ENCODE assay signal across 8 mouse cellular contexts in the genomic region with DNA sequence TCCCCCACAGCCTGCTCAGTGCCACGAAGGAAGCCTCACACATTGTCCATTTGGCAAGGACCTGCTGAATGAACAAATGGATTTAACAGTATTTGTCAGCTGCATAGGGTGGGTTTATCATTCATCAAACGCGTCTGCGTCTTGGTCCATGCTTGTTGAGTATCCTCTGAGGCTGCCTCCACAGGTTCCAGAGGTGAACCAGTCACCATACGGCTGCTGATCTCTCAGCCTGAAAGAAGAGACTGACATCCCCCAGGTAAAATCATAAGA. TPM values are rescaled to one million over a fixed set of nuclear protein-coding genes. Genes with fewer than 3 reads are reported as not detected.
DNase-seq lines count a peak whose midpoint lies in the region; ATAC-seq lines count a peak whose summit lies in the region.
"Had no signal": no experiment of that assay in that cellular context is flagged by ENCODE, and none has a peak within 500 bp of the region (broad histone marks: within the 10 kb centered on the region; RNA-seq: fewer than 3 reads in every experiment).

No protein-coding gene starts in this region.

- H3K9me3 ChIP-seq in lung, embryonic 15.5 days, result no peaks in the 10 kb centered on the region
- H3K9me3 ChIP-seq in forebrain, embryonic 16.5 days (ENCODE audit: control insufficient read depth, low read length), result no peaks in the 10 kb centered on the region
- no peaks in the 10 kb centered on the region for H3K9me3 ChIP-seq in limb, embryonic 15.5 days
- H3K9me3 ChIP-seq in stomach, embryonic 15.5 days, result no peaks in the 10 kb centered on the region

- H3K9ac ChIP-seq in lung, embryonic 15.5 days, result no peak overlapping the region
- H3K9ac ChIP-seq in forebrain, embryonic 16.5 days (replicated peaks; ENCODE audit: low read depth, low read length), result peak overlapping the region; percentile 68
- no peak overlapping the region for H3K9ac ChIP-seq in limb, embryonic 15.5 days
- H3K9ac ChIP-seq in stomach, embryonic 15.5 days, result no peak overlapping the region

- WGBS in lung, embryonic 15.5 days, result 9% methylated on average over 5 of the region's 5 CpGs
- WGBS in forebrain, embryonic 16.5 days, result 15% methylated on average over 5 of the region's 5 CpGs
- 18% methylated on average over 5 of the region's 5 CpGs for WGBS in limb, embryonic 15.5 days
- 11% methylated on average over 5 of the region's 5 CpGs for WGBS in stomach, embryonic 15.5 days

- H3K4me3 ChIP-seq in lung, embryonic 15.5 days, result no peak overlapping the region
- peak overlapping the region; percentile 47 for H3K4me3 ChIP-seq in forebrain, embryonic 16.5 days (replicated peaks; ENCODE audit: low read length)
- H3K4me3 ChIP-seq in limb, embryonic 15.5 days, result peak overlapping the region; percentile 39; the same call in 1 of the 2 replicates
- peak overlapping the region; percentile 37 for H3K4me3 ChIP-seq in stomach, embryonic 15.5 days (replicated peaks)

- H3K4me1 ChIP-seq in lung, embryonic 15.5 days, result peaks cover 47% of the 10 kb centered on the region
- H3K4me1 ChIP-seq in forebrain, embryonic 16.5 days (replicated peaks; ENCODE audit: control insufficient read depth, insufficient read depth, low read length), result peaks cover 30% of the 10 kb centered on the region
- H3K4me1 ChIP-seq in limb, embryonic 15.5 days, result peaks cover 28% of the 10 kb centered on the region
- H3K4me1 ChIP-seq in stomach, embryonic 15.5 days, result peaks cover 25% of the 10 kb centered on the region

- no peaks in the 10 kb centered on the region for H3K36me3 ChIP-seq in lung, embryonic 15.5 days
- H3K36me3 ChIP-seq in forebrain, embryonic 16.5 days (ENCODE audit: control insufficient read depth, insufficient read depth), result no peaks in the 10 kb centered on the region
- H3K36me3 ChIP-seq in limb, embryonic 15.5 days, result no peaks in the 10 kb centered on the region
- no peaks in the 10 kb centered on the region for H3K36me3 ChIP-seq in stomach, embryonic 15.5 days

- no peak for DNase-seq in lung, adult 18-20 months
- DNase-seq in left cerebral cortex, postnatal 25 days (ENCODE audit: low spot score in 2 of 2), result no peak
- DNase-seq in cerebellum, postnatal 4 days (ENCODE audit: low spot score in 2 of 2), result no peak
- DNase-seq: lung, postnatal 14 days had no signal

- H3K27me3 ChIP-seq in lung, embryonic 15.5 days, result peaks cover 59% of the 10 kb centered on the region
- peaks cover 16% of the 10 kb centered on the region for H3K27me3 ChIP-seq in forebrain, embryonic 16.5 days (replicated peaks; ENCODE audit: control insufficient read depth, insufficient read depth, low read length)
- H3K27me3 ChIP-seq in limb, embryonic 15.5 days, result peaks cover 74% of the 10 kb centered on the region
- peaks cover 37% of the 10 kb centered on the region for H3K27me3 ChIP-seq in stomach, embryonic 15.5 days (replicated peaks)

- intact Hi-C loops in left cerebral cortex, postnatal 25 days (cut with DNase I), result no loop called here

- H3K4me2 ChIP-seq in lung, embryonic 15.5 days, result peak overlapping the region; percentile 67
- H3K4me2 ChIP-seq in forebrain, embryonic 16.5 days (ENCODE audit: low read length), result peak overlapping the region; percentile 91
- peak overlapping the region; percentile 67; the same call in 1 of the 2 replicates for H3K4me2 ChIP-seq in limb, embryonic 15.5 days
- peak overlapping the region; percentile 77 for H3K4me2 ChIP-seq in stomach, embryonic 15.5 days

- no peak overlapping the region for H3K27ac ChIP-seq in lung, embryonic 15.5 days
- peak overlapping the region; percentile 89 for H3K27ac ChIP-seq in forebrain, embryonic 16.5 days (ENCODE audit: low read length)
- no peak overlapping the region for H3K27ac ChIP-seq in limb, embryonic 15.5 days
- H3K27ac ChIP-seq in stomach, embryonic 15.5 days, result no peak overlapping the region

- no peak for ATAC-seq in lung, embryonic 15.5 days (ENCODE audit: borderline replicate concordance, extremely low read depth, low FRiP score, low TSS enrichment)
- no peak for ATAC-seq in forebrain, embryonic 16.5 days
- ATAC-seq in limb, embryonic 15.5 days (ENCODE audit: insufficient number of reproducible peaks, low FRiP score, low TSS enrichment, low read depth), result no peak
- ATAC-seq in stomach, embryonic 15.5 days (ENCODE audit: insufficient read depth, low FRiP score, low read depth), result no peak

RNA-seq across cellular contexts. Expression of a gene that starts 27.7 kb away (rescaled TPM):
- 48.9 and 54.9 TPM in 2 replicates for polyA plus RNA-seq in lung, embryonic 15.5 days (2015; fragmentation: Nextera tagmentation; extraction: Ambion mirVana)
- 3.5 and 5.0 TPM in 2 replicates for polyA plus RNA-seq in forebrain, embryonic 16.5 days (2015; fragmentation: Nextera tagmentation; extraction: Ambion mirVana)
- 21.8 and 23.0 TPM in 2 replicates for polyA plus RNA-seq in limb, embryonic 15.5 days (2015; fragmentation: Nextera tagmentation; extraction: Ambion mirVana)
- polyA plus RNA-seq in stomach, embryonic 15.5 days (2015; fragmentation: Nextera tagmentation; extraction: Ambion mirVana), result 27.9 and 31.3 TPM in 2 replicates
- total RNA-seq in left cerebral cortex, postnatal 25 days (2021), result 10 to 100 TPM; 15.5 to 19.8 TPM
